Mouse (Mus musculus): Measurements from ENCODE around the gene Zfhx3.

GRCm38 (mm10) chr8:108978362-108978750 is 1035.9 kb downstream of the Zfhx3 start:
- TF ChIP-seq EP300 (IDR thresholded peaks at IDR 0.05; ENCODE audit: low read depth) (no peak), CTCF (IDR thresholded peaks at IDR 0.05; ENCODE audit: low read depth) (no peak)

Measured in liver, embryonic 14.5 days (tissue).